Mouse (Mus musculus): ENCODE measurements around the gene Filip1.

GRCm38 (mm10) chr9:79766991-79767545 is 245.6 kb downstream of the Filip1 start:
- no peak for TF ChIP-seq CTCF (IDR thresholded peaks at IDR 0.05 in 2 of 3, conservative IDR thresholded peaks at IDR 0.05 in 1 of 3; ENCODE audit: control insufficient read depth in 1 of 3, insufficient read depth in 1 of 3, low read depth in 2 of 3, low read length in 3 of 3, poor library complexity in 1 of 3, severe bottlenecking in 1 of 3)
- no peak for TF ChIP-seq EP300 (IDR thresholded peaks at IDR 0.05; ENCODE audit: low read depth in 1 of 2, low read length in 2 of 2)
- TF ChIP-seq UBTF (IDR thresholded peaks at IDR 0.05; ENCODE audit: borderline replicate concordance, insufficient read depth, low read depth, low read length), result no peak
- TF ChIP-seq MAFK (IDR thresholded peaks at IDR 0.05; ENCODE audit: borderline replicate concordance, low read depth, low read length), result no peak
- no peak for TF ChIP-seq GABPA (IDR thresholded peaks at IDR 0.05; ENCODE audit: low read depth, low read length)
- TF ChIP-seq MEF2A (IDR thresholded peaks at IDR 0.05; ENCODE audit: extremely low read depth, insufficient replicate concordance, low read depth, low read length, poor library complexity, severe bottlenecking), result no peak
- no peak for TF ChIP-seq POLR2A (IDR thresholded peaks at IDR 0.05; ENCODE audit: control insufficient read depth in 1 of 2, insufficient read depth in 1 of 2, low read depth in 1 of 2, low read length in 2 of 2, poor library complexity in 1 of 2)
- no peak for TF ChIP-seq MYC (IDR thresholded peaks at IDR 0.05; ENCODE audit: low read depth, low read length)
- TF ChIP-seq RAD21 (IDR thresholded peaks at IDR 0.05; ENCODE audit: low read depth, low read length), result no peak
- TF ChIP-seq ZMIZ1 (IDR thresholded peaks at IDR 0.05; ENCODE audit: low read depth, low read length), result no peak
- TF ChIP-seq MYB (IDR thresholded peaks at IDR 0.05; ENCODE audit: low read depth, low read length), result no peak
- TF ChIP-seq BHLHE40 (IDR thresholded peaks at IDR 0.05; ENCODE audit: borderline replicate concordance, low read depth, low read length), result no peak
- TF ChIP-seq NRF1 (IDR thresholded peaks at IDR 0.05; ENCODE audit: insufficient read depth, low read depth, low read length, poor library complexity, severe bottlenecking), result no peak

All from MEL (cell line).